Mouse (Mus musculus) E14TG2a.4 (cell line): ENCODE data around the gene Slmap.

Source experiments
- CTCF ChIP-seq: conservative IDR thresholded peaks from 2 replicates; pipeline ENCODE4 v1.5.1; 2014; ENCODE audit warnings: low read length
- POU5F1 ChIP-seq: IDR thresholded peaks from 2 replicates; pipeline ENCODE4 v1.6.1; 2014; ENCODE audit warnings: low read length, borderline replicate concordance

DNA sequence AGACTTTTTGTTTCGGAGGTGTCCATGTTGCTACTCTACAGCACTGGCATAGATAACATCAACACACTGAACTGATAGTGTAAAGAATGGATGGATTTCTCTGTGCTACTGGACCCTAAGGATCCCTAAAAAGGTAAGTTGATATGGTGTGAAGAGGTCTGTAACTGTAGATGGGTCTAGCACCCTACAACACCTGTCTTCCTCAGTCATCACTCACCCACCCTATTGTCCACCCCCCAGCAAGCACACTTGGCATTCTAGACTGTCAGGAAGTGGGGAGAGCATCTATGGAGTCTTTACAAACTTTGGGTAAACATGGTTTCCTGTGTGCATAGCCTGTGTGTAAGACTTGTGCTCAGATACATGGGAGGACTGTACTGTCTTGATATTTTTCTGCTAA lies 7.4 kb upstream of the Slmap start:
- TF ChIP-seq CTCF (no peak), POU5F1 (no peak)
